Mouse (Mus musculus) hindbrain, embryonic 16.5 days (tissue): Measurements from ENCODE around the gene Ifitm7. TPM values are rescaled to one million over a fixed set of nuclear protein-coding genes. Genes with fewer than 3 reads are reported as not detected.

Experiments used
- ATAC-seq: fragments of 200-750 bp; cut with Nextera tagmentation; 2 replicates; pipeline ENCODE4 v1.8.0; 2017; ENCODE audit warnings: moderate TSS enrichment, moderate library complexity
- H3K27ac ChIP-seq: fragments of 300-500 bp; sonication (generic); 2 replicates; pipeline ENCODE4 v1.5.1; 2014; ENCODE audit warnings: low read depth, mild to moderate bottlenecking, control low read depth, low read length, moderate library complexity
- H3K27me3 ChIP-seq: fragments of 300-500 bp; sonication (generic); replicated peaks from 2 replicates; pipeline ENCODE4 v1.6.1; 2014; ENCODE audit warnings: low read length; ENCODE audit not compliant: control insufficient read depth, insufficient read depth
- H3K36me3 ChIP-seq: fragments of 300-500 bp; sonication (generic); 2 replicates; pipeline ENCODE4 v1.6.1; 2014; ENCODE audit warnings: mild to moderate bottlenecking, low read length, moderate library complexity, mixed read lengths; ENCODE audit not compliant: control insufficient read depth, insufficient read depth
- H3K4me1 ChIP-seq: fragments of 300-500 bp; sonication (generic); 2 replicates; pipeline ENCODE4 v1.6.1; 2014; ENCODE audit warnings: low read depth, low read length; ENCODE audit not compliant: control insufficient read depth, insufficient read depth
- H3K4me2 ChIP-seq: fragments of 300-500 bp; sonication (generic); 2 replicates; pipeline ENCODE4 v1.6.1; 2014; ENCODE audit warnings: mild to moderate bottlenecking, low read length, control low read depth, moderate library complexity
- H3K4me3 ChIP-seq: fragments of 300-500 bp; sonication (generic); 2 replicates; pipeline ENCODE4 v1.5.1; 2014; ENCODE audit warnings: mild to moderate bottlenecking, low read length, control low read depth, moderate library complexity
- H3K9ac ChIP-seq: fragments of 300-500 bp; sonication (generic); 2 replicates; pipeline ENCODE4 v1.6.1; 2014; ENCODE audit warnings: low read depth, mild to moderate bottlenecking, control low read depth, low read length, moderate library complexity
- H3K9me3 ChIP-seq: fragments of 300-500 bp; sonication (generic); 2 replicates; pipeline ENCODE4 v1.6.1; 2014; ENCODE audit warnings: mild to moderate bottlenecking, low read length, moderate library complexity; ENCODE audit not compliant: control insufficient read depth
- WGBS: fragments of 180-500 bp; shearing (Covaris S2); extraction: QIAGEN DNeasy Blood & Tissue Kit; methylation state at CpG from one replicate; pipeline ENCODE4 v1.1.7; 2014; 5-methylcytosine and 5-hydroxymethylcytosine counted together
- polyA plus RNA-seq: library from polyadenylated mRNA; unstranded; fragments of >200 nt; fragmentation: Nextera tagmentation; extraction: Ambion mirVana; gene quantifications from 2 replicates; pipeline ENCODE4 v1.2.1, GENCODE M21; 2015

The Ifitm7 gene
- polyA plus RNA-seq, 1 experiment from 2014 or later: 0.45 TPM

GRCm38 (mm10) chr16:13951245-13951644, 35.4 kb downstream of the Ifitm7 start:
- Histone ChIP-seq H3K4me3 (no peak overlapping the region), H3K27me3 (no peaks in the 10 kb centered on the region), H3K4me2 (no peak overlapping the region), H3K27ac (no peak overlapping the region), H3K4me1 (no peaks in the 10 kb centered on the region), H3K9me3 (no peaks in the 10 kb centered on the region), H3K9ac (no peak overlapping the region), H3K36me3 (no peaks in the 10 kb centered on the region)
- no peak for ATAC-seq
- 72% methylated on average over 3 of the region's 3 CpGs for WGBS

- Histone ChIP-seq H3K4me1 (peaks cover 3% of the 10 kb centered on the region), H3K27me3 (no peaks in the 10 kb centered on the region), H3K36me3 (no peaks in the 10 kb centered on the region), H3K4me2 (no peak overlapping the region), H3K9me3 (no peaks in the 10 kb centered on the region), H3K4me3 (no peak overlapping the region), H3K9ac (no peak overlapping the region), H3K27ac (no peak overlapping the region)
- WGBS: 96% methylated on average over 1 of the region's 1 CpGs
- no peak for ATAC-seq
Measured at GRCm38 (mm10) chr16:13946306-13946705, 40.4 kb downstream of the Ifitm7 start.

- peaks cover 7% of the 10 kb centered on the region for H3K4me1 ChIP-seq
- no peak for ATAC-seq
- no peak overlapping the region for H3K4me2 ChIP-seq
- no peak overlapping the region for H3K4me3 ChIP-seq
- WGBS: 82% methylated on average over 4 of the region's 4 CpGs
- no peak overlapping the region for H3K27ac ChIP-seq
- H3K9me3 ChIP-seq: no peaks in the 10 kb centered on the region
- no peaks in the 10 kb centered on the region for H3K27me3 ChIP-seq
- H3K36me3 ChIP-seq: no peaks in the 10 kb centered on the region
- no peak overlapping the region for H3K9ac ChIP-seq
Measured at GRCm38 (mm10) chr16:13945153-13945552, 41.5 kb downstream of the Ifitm7 start.

GRCm38 (mm10) chr16:13944752-13945151, 41.9 kb downstream of the Ifitm7 start:
- Histone ChIP-seq H3K9me3 (no peaks in the 10 kb centered on the region), H3K27me3 (no peaks in the 10 kb centered on the region), H3K27ac (no peak overlapping the region), H3K4me1 (peaks cover 9% of the 10 kb centered on the region), H3K36me3 (no peaks in the 10 kb centered on the region), H3K9ac (no peak overlapping the region), H3K4me3 (no peak overlapping the region), H3K4me2 (no peak overlapping the region)
- WGBS: 91% methylated on average over 5 of the region's 5 CpGs
- ATAC-seq: no peak

GRCm38 (mm10) chr16:13944178-13944577, 42.5 kb downstream of the Ifitm7 start:
- Histone ChIP-seq H3K36me3 (no peaks in the 10 kb centered on the region), H3K9ac (no peak overlapping the region), H3K27ac (no peak overlapping the region), H3K4me1 (peaks cover 9% of the 10 kb centered on the region), H3K27me3 (no peaks in the 10 kb centered on the region), H3K9me3 (no peaks in the 10 kb centered on the region), H3K4me2 (no peak overlapping the region), H3K4me3 (no peak overlapping the region)
- no peak for ATAC-seq
- 66% methylated on average over 4 of the region's 4 CpGs for WGBS

- H3K27ac ChIP-seq: peak overlapping the region; percentile 76; the same call in 1 of the 2 replicates
- H3K4me1 ChIP-seq: peaks cover 9% of the 10 kb centered on the region
- peak overlapping the region; percentile 94 for H3K4me2 ChIP-seq
- no peaks in the 10 kb centered on the region for H3K9me3 ChIP-seq
- no peaks in the 10 kb centered on the region for H3K27me3 ChIP-seq
- peak; percentile 92 for ATAC-seq
- peak overlapping the region; percentile 69 for H3K4me3 ChIP-seq
- H3K36me3 ChIP-seq: no peaks in the 10 kb centered on the region
- H3K9ac ChIP-seq: peak overlapping the region; percentile 79
- 3% methylated on average over 33 of the region's 34 CpGs for WGBS
Measured at GRCm38 (mm10) chr16:13940847-13941395, 45.8 kb downstream of the Ifitm7 start.

- no peaks in the 10 kb centered on the region for H3K36me3 ChIP-seq
- peak; percentile 100 for ATAC-seq
- H3K9me3 ChIP-seq: no peaks in the 10 kb centered on the region
- H3K4me3 ChIP-seq: peak overlapping the region; percentile 69
- peaks cover 9% of the 10 kb centered on the region for H3K4me1 ChIP-seq
- H3K4me2 ChIP-seq: peak overlapping the region; percentile 94
- H3K27ac ChIP-seq: peak overlapping the region; percentile 76; the same call in 1 of the 2 replicates
- peak overlapping the region; percentile 79 for H3K9ac ChIP-seq
- 3% methylated on average over 28 of the region's 28 CpGs for WGBS
- H3K27me3 ChIP-seq: no peaks in the 10 kb centered on the region
Measured at GRCm38 (mm10) chr16:13940139-13940846, 46.4 kb downstream of the Ifitm7 start.

Other genes with a start within 250 kb of the Ifitm7 start
- gene Rrn3, start 206.2 kb downstream of the Ifitm7 start, polyA plus RNA-seq: 76.6 and 88.3 TPM in 2 replicates
- gene Ntan1, start 168.0 kb downstream of the Ifitm7 start, polyA plus RNA-seq: 204 and 217 TPM in 2 replicates
- 74.1 and 77.1 TPM in 2 replicates for gene Pdxdc1, start 83.8 kb downstream of the Ifitm7 start, polyA plus RNA-seq
- 39.3 and 46.2 TPM in 2 replicates for gene Mpv17l, start 83.7 kb downstream of the Ifitm7 start, polyA plus RNA-seq
- 196 and 206 TPM in 2 replicates for gene 2900011O08Rik, start 284 bp downstream of the Ifitm7 start, polyA plus RNA-seq
- 28.3 and 32.6 TPM in 2 replicates for gene Nde1, start 176.4 kb upstream of the Ifitm7 start, polyA plus RNA-seq
- gene Marf1, start 176.5 kb upstream of the Ifitm7 start, polyA plus RNA-seq: 12.3 and 13.1 TPM in 2 replicates